Mouse (Mus musculus): Measurements from ENCODE around the gene Mpp6.
A peak's percentile ranks its signal among the peaks of the same experiment; 100 is the strongest.

Gene Mpp6

GRCm38 (mm10) chr6:50109757-50110378, at the start of gene Mpp6:
Gene Mpp6 (plus strand): TSS chr6:50110241.
- peak; percentile 88 for DNase-seq (ENCODE audit: low spot score)

DNA sequence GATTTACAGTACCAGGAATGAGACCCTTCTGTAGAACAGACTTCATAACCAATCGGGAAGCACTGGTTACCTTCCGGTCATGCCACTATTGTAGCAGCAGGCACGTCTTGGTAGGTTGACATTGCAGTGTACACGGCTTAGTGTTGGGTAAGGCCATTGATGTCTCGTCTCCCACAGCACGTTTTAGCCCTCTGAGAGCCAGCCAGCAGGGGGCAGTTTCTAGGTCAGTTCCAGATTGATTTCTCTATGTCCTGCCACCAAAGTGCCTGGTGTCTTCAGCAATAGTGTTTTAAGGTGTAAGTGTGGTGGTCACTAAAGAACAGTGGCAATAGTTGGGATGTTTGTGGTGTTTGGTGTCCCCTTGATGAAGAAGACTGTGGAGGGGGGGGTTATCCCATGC, 43.9 kb upstream of the Mpp6 start:
- DNase-seq (ENCODE audit: low spot score): no peak

DNA sequence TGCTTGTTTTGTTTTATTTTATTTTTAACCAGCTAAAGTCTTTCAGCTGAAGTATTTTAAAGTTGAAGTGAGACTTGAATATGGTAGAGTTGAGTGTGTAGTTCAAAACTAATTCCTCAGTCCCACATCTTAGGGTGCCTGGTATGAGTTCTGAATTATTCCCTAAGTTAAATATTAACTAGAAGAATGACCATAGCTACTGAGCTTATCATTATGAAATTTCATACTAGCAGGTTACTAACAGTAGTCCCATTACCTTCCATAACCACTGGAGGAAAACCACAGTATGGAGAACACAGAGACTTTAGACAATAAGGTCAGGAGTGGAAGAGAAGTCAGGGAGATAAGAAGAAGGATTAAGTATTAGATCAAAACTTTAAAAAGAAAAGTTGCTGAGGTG, 41.6 kb upstream of the Mpp6 start:
- DNase-seq (ENCODE audit: low spot score): no peak

GRCm38 (mm10) chr6:50075248-50075647, 34.8 kb upstream of the Mpp6 start:
- DNase-seq (ENCODE audit: low spot score): no peak

- DNase-seq (ENCODE audit: low spot score): no peak
Observed at GRCm38 (mm10) chr6:50076473-50076872, 33.6 kb upstream of the Mpp6 start.

DNA sequence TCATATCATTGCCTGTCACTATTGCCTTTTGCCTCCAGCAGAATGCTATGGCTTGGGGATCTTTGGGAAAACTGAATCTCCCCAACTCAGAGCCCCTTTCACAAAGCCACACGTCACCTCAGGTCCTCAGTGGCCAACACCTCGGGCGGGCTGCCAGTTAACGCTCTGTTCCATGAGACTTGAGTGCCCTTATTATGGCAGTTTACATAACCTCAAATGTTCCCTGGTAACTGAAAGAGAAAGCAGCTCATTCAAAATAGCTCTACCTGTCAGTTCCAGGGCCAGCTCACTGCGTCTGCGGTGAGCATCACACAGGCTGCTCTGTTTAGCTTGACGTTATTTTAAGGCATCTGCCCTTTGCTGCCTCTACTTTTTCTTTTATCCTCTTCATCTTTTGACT, 29.6 kb upstream of the Mpp6 start:
- no peak for DNase-seq (ENCODE audit: low spot score)

GRCm38 (mm10) chr6:50085206-50085605, 24.8 kb upstream of the Mpp6 start:
- DNase-seq (ENCODE audit: low spot score): no peak

DNA sequence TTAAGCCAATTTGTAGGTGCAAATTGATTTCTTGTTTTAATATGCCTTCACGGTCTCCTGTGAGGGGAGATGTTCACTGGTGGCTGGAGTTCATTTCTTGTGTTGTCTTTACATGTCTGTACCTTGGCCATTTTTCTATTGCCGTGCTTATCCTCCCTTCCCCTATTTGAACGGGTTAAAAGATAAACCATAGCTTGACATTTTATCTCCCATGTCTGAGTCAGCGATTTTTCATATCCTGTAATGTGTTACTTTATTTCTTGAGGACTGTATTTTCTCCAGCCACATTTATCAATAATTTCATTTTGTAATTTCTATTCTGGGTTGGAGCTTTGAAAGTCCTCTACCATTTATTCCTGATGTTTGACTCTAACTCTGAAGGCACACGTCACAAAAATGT, 20.7 kb upstream of the Mpp6 start:
- no peak for DNase-seq (ENCODE audit: low spot score)

DNA sequence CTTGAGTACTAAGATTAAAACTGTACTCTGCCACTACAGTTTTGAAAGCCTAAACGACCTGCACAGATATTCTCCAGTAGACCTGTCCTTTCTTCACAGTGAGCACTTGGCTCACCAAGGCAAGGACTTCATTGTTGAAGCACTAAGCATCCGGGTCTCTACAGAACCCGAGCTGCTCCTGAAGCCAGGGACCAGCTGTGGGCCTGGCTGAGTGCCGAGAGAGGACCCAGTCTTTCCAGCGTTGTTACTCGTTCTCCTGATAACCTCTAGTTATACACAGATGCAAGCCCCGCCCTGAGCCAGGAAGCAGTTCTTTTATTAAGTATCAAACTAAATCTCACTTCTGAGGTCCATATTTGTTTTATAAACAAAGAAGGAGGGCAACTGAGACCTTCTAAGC, 19.8 kb upstream of the Mpp6 start:
- no peak for DNase-seq (ENCODE audit: low spot score)

- no peak for DNase-seq (ENCODE audit: low spot score)
Observed at GRCm38 (mm10) chr6:50091462-50092154, 18.4 kb upstream of the Mpp6 start.

- DNase-seq (ENCODE audit: low spot score): no peak
Observed at GRCm38 (mm10) chr6:50109201-50109756, 762 bp upstream of the Mpp6 start.

DNA sequence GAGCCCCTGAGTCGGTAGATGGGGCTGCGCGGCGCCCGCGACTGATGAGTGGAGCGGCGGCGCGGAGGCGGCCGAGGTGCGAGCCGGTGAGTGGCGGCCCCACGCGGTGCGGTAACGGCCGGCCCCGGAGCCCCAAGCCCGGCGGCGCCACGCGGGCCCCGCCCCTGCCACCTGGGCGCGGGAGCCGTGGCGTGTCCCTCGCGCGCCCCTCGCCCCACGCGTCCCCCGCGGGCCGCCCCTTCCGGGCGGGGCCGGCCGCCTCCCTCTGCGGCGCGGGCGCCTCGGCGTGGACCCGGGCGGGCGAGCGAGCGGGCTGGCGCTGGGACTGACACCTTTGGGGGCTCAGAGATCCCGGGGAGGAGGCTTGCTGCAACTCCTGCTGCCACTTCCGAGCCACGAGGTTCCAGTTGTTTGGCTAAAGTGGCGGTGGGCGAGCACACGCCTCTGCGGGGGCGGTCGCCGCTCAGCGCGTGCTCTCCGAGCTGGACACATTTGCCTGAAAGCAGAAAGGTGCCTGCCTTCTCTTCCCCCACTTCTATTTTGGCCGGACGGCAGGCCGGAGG, 419 bp downstream of the Mpp6 start:
- no peak for DNase-seq (ENCODE audit: low spot score)

GRCm38 (mm10) chr6:50111111-50111655, 1.1 kb downstream of the Mpp6 start:
- DNase-seq (ENCODE audit: low spot score): no peak

- DNase-seq (ENCODE audit: low spot score): peak; percentile 92
Observed at GRCm38 (mm10) chr6:50112775-50113174, 2.7 kb downstream of the Mpp6 start.

GRCm38 (mm10) chr6:50114280-50114679, 4.2 kb downstream of the Mpp6 start:
- no peak for DNase-seq (ENCODE audit: low spot score)

GRCm38 (mm10) chr6:50120931-50121330, 10.9 kb downstream of the Mpp6 start:
- DNase-seq (ENCODE audit: low spot score): no peak

- no peak for DNase-seq (ENCODE audit: low spot score)
Observed at GRCm38 (mm10) chr6:50122835-50123234, 12.8 kb downstream of the Mpp6 start.

GRCm38 (mm10) chr6:50124197-50124596, 14.2 kb downstream of the Mpp6 start:
- no peak for DNase-seq (ENCODE audit: low spot score)

DNA sequence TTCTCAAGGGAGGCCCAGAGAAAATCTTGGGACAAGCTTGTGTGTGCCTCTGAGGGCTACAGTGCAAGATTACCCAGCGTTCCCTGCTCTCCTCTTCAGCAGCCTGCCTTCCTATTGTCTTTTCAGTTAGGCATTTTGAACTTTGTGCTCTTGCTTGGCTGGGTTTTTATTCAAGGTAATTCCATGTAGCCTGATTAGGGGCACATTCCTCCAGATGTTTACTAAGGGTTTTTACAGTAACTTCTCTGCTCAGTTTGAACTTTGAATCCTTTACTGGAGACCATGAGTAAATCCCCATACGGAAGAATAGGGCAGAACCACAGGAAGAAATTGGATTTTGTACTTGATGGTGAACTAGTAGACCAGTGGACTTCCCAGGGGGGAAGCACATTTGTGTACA, 16.3 kb downstream of the Mpp6 start:
- DNase-seq (ENCODE audit: low spot score): no peak

GRCm38 (mm10) chr6:50127536-50127935, 17.5 kb downstream of the Mpp6 start:
- DNase-seq (ENCODE audit: low spot score): no peak

DNA sequence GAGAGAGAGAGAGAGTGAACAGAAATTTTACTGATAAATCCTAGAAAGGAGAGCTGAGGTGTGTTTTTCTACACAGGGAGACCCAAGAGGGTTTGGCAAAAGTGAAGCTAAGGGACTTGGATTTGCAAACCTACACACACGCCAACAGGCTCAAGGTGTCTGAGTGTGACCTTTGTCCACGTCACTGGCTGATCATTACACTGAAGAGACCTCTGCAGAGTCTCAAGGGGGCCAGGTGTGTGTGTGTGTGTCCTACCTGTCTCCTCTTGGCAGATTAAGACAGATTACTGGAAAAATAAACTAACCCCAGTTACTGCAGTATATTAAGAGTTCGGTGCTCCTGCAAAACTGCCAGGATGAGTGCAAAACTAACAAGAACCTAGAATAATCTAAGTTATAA, 27.6 kb downstream of the Mpp6 start:
- DNase-seq (ENCODE audit: low spot score): no peak

DNA sequence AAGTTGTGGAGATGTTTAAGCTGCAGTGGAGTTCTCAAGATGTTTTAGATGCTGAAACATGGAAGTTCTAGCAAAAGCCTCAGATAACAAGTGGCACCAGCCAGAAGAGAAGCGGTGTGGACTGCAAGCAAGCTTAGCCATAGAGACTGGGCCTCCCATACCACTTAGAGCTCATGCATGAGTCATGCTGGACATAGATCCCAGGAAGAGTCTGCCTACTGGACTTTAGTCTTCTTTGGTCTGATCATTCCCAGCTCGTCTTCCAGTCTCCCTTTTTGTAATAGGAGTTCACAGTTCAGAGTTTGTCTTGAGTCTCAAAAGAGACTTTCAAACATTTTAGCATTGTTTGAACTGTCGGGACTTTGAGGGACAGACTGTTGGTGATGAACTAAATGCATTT, 29.5 kb downstream of the Mpp6 start:
- DNase-seq (ENCODE audit: low spot score): no peak

DNA sequence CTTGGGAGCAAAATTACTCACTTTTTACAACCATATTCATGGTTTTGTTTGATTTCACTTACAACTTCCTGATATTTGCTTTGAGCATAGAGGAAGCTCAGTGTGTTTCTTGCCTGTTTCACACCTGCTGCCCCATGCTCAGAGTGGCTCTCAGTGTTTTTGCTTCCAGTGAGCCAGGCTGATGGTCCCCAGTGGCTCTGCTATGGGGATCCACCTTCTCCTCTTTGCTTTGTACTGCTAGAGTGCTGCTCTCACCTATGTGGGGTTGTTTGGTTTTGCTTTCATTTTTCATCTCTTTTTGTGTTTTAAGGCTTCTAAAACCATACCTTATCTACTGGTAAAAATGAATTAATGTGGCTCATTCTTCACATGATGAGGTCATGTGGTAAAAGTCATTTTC, 36.1 kb downstream of the Mpp6 start:
- no peak for DNase-seq (ENCODE audit: low spot score)

All from ovary, postnatal 36 days (tissue).